Mouse (Mus musculus): ENCODE results near the gene Slc22a3.

The Slc22a3 gene

GRCm38 (mm10) chr17:12409346-12409944 is 98.1 kb downstream of the Slc22a3 start:
- DNase-seq (ENCODE audit: low read depth, low spot score): no peak

- DNase-seq (ENCODE audit: low read depth, low spot score): no peak
Observed at GRCm38 (mm10) chr17:12403420-12403819, 104.1 kb downstream of the Slc22a3 start.

GRCm38 (mm10) chr17:12396163-12396677 is 111.3 kb downstream of the Slc22a3 start:
- peak; percentile 17 for DNase-seq (ENCODE audit: low read depth, low spot score)

- DNase-seq (ENCODE audit: low read depth, low spot score): no peak
Observed at GRCm38 (mm10) chr17:12388239-12388638, 119.3 kb downstream of the Slc22a3 start.

- DNase-seq (ENCODE audit: low read depth, low spot score): no peak
Observed at GRCm38 (mm10) chr17:12387781-12388180, 119.7 kb downstream of the Slc22a3 start.

GRCm38 (mm10) chr17:12385049-12385794 is 122.3 kb downstream of the Slc22a3 start:
- no peak for DNase-seq (ENCODE audit: low read depth, low spot score)

- no peak for DNase-seq (ENCODE audit: low read depth, low spot score)
Observed at GRCm38 (mm10) chr17:12382531-12382930, 125.0 kb downstream of the Slc22a3 start.

GRCm38 (mm10) chr17:12381579-12381978 is 125.9 kb downstream of the Slc22a3 start:
- DNase-seq (ENCODE audit: low read depth, low spot score): no peak

GRCm38 (mm10) chr17:12380287-12380686 is 127.2 kb downstream of the Slc22a3 start:
- DNase-seq (ENCODE audit: low read depth, low spot score): no peak

- DNase-seq (ENCODE audit: low read depth, low spot score): no peak
Observed at GRCm38 (mm10) chr17:12377981-12378705, 129.4 kb downstream of the Slc22a3 start, which contains the start of gene Plg. TSS of gene Plg (plus strand) at chr17:12378608.

- no peak for DNase-seq (ENCODE audit: low read depth, low spot score)
Observed at GRCm38 (mm10) chr17:12373601-12374144, 133.8 kb downstream of the Slc22a3 start.

GRCm38 (mm10) chr17:12372021-12372420 is 135.5 kb downstream of the Slc22a3 start:
- DNase-seq (ENCODE audit: low read depth, low spot score): peak; percentile 85

GRCm38 (mm10) chr17:12371310-12371925 is 136.1 kb downstream of the Slc22a3 start:
- peak; percentile 77 for DNase-seq (ENCODE audit: low read depth, low spot score)

- DNase-seq (ENCODE audit: low read depth, low spot score): no peak
Observed at GRCm38 (mm10) chr17:12370289-12370688, 137.2 kb downstream of the Slc22a3 start.

GRCm38 (mm10) chr17:12369393-12369792 is 138.1 kb downstream of the Slc22a3 start:
- DNase-seq (ENCODE audit: low read depth, low spot score): no peak

Data from A20 (cell line).